Mouse (Mus musculus) hindbrain, embryonic 10.5 days (tissue): ENCODE results near the gene Por. TPM values are rescaled to one million over a fixed set of nuclear protein-coding genes. Genes with fewer than 3 reads are reported as not detected.

ENCODE experiments used
- DNase-seq: peaks from one replicate; pipeline ENCODE4 v3.0.0-alpha.2; 2017; ENCODE audit warnings: low spot score
- H3K27ac ChIP-seq: fragments of 300-500 bp; sonication (generic); 2 replicates; pipeline ENCODE4 v1.5.1; 2016; ENCODE audit warnings: mild to moderate bottlenecking, moderate library complexity
- H3K27me3 ChIP-seq: fragments of 300-500 bp; sonication (generic); 2 replicates; pipeline ENCODE4 v1.6.1; 2016; ENCODE audit warnings: mild to moderate bottlenecking; ENCODE audit not compliant: poor library complexity, insufficient read depth, severe bottlenecking
- H3K36me3 ChIP-seq: fragments of 300-500 bp; sonication (generic); 2 replicates; pipeline ENCODE4 v1.6.1; 2016; ENCODE audit warnings: mild to moderate bottlenecking, moderate library complexity
- H3K4me1 ChIP-seq: fragments of 300-500 bp; sonication (generic); replicated peaks from 2 replicates; pipeline ENCODE4 v1.6.1; 2016; ENCODE audit warnings: mild to moderate bottlenecking
- H3K4me3 ChIP-seq: fragments of 300-500 bp; sonication (generic); 2 replicates; pipeline ENCODE4 v1.5.1; 2016; ENCODE audit warnings: mild to moderate bottlenecking, moderate library complexity
- H3K9me3 ChIP-seq: fragments of 300-500 bp; sonication (generic); 2 replicates; pipeline ENCODE4 v1.6.1; 2016; ENCODE audit warnings: mild to moderate bottlenecking, moderate library complexity
- WGBS: fragments of 180-500 bp; shearing (Covaris S2); methylation state at CpG from one replicate; pipeline ENCODE4 v1.1.7; 2016; 5-methylcytosine and 5-hydroxymethylcytosine counted together
- polyA plus RNA-seq: library from polyadenylated mRNA; unstranded; fragments of >200 nt; fragmentation: Nextera tagmentation; extraction: Ambion mirVana; gene quantifications from 2 replicates; pipeline ENCODE4 v1.2.1, GENCODE M21; 2016

The Por gene
- polyA plus RNA-seq, 1 experiment from 2014 or later = 106 TPM

DNA sequence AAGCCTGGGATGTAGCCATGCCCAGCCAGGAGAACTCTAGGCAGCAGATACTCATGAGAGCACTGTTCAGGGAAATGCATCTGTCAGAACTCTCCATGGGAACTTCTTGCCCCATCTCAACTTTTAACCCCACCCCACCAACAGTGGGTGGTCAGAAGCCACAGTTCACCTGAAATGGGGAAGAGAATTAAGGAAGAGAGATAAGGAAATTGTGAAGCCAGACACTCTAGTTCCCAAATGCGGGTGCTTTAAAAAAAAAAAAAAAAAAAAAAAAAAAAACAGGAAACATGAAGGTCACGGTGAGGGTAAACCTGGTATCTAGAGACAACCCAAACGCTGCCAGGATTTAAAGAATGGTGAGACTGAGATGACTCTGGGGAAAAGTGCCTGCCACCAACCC, 102.7 kb downstream of the Por start:
- Histone ChIP-seq H3K9me3 (no peaks in the 10 kb centered on the region), H3K4me3 (no peak overlapping the region), H3K4me1 (peaks cover 8% of the 10 kb centered on the region), H3K27me3 (no peaks in the 10 kb centered on the region), H3K27ac (no peak overlapping the region), H3K36me3 (no peaks in the 10 kb centered on the region)
- DNase-seq = no peak
- WGBS = 69% methylated on average over 3 of the region's 3 CpGs

- 82% methylated on average over 4 of the region's 4 CpGs for WGBS
- DNase-seq = no peak
- H3K4me1 ChIP-seq = peaks cover 35% of the 10 kb centered on the region
Observed at GRCm38 (mm10) chr5:135776546-135776945, 106.7 kb downstream of the Por start.

DNA sequence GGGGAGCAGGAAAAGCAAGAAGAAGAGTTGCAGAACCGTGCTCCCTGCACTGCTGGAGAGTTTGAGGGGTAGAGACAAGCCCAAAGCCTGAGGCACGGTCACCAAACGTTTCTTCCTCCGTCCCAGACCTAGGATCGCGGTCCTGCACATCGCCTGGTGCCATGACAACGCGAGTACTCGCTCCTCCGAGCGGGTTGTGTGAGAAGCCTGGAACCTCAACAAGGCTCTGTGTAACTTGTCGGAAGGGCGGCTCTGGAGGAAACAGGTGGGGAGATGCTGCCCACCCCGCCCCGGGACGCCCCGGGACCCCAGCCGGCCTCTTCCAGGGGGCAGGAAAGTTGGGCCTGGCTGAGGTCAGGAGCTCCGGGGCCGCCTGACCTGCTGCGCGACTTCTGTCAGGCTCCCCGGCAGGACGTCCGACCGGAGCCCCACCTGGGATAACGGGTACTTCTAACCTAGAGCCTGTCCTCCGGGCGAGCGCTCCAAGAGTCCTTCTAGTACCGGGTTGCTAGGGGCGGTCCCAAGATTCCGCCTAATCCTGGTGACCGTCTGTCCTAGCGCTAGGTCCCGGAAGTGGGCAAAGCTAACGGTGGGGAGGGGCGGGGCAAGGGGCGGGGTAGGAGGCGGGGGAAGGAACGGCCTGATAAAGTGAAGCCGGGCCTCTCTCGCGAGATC, 108.1 kb downstream of the Por start, which contains the start of gene Styxl1:
Gene Styxl1, minus strand, starts transcription at position 590 of the 675 bp plus-strand sequence.
- Histone ChIP-seq H3K27ac (peak within 1 kb of the TSS; percentile 95), H3K27me3 (no peaks in the 10 kb centered on the region)

More at GRCm38 (mm10) chr5:135776546-135776945, 106.7 kb downstream of the Por start:
- Histone ChIP-seq H3K36me3 (peaks cover 16% of the 10 kb centered on the region), H3K4me3 (no peak overlapping the region), H3K9me3 (no peaks in the 10 kb centered on the region), H3K27ac (no peak overlapping the region), H3K27me3 (no peaks in the 10 kb centered on the region)

DNA sequence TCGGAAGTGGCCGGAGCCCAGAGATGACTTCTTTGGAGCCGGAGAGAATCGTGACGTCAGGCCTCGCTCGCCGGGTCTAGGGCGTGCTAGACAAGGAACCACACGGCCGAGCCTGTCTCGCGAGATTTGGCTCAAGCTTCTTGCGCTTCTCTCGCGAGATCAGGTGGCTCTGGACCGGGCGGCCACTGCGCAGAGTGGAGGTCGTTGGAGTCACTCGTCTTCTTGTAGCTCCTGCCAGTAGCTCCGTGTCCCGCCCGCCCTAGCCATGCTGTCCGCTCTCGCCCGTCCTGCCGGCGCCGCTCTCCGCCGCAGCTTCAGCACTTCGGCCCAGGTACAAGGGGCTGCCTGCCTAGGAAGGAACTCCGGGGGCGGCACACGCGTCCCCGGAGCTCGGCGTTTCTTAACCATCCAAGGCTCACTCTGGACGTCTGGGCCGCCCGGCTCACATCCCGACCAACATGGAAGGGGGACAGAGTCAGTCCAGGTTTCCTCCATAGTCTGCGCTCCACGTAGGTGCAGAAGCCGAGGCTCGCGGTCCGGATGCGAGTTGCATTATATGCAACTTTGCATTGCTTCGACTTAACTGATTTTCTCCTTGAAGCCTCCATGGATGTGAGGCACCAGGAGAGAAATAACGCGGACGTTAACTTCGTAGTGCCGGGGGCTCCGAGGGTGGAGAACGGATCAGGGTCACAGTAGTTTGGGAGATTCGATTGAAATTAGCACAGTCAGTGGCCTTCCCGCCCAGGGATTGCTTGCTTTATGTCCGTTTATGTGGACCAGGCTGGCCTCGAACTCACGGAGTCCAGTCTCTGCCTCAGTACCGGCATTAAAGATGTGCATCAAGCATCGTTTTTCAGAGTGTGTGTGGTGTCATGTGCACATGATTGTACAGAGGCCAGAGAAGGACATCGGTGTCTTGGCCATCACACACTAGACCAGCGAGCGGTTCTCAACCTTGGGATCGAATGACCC, 108.9 kb downstream of the Por start, which contains the start of gene Mdh2:
Gene Mdh2, plus strand, starts transcription at position 10 of the 975 bp plus-strand sequence.
- H3K4me3 ChIP-seq = peak within 1 kb of the TSS; percentile 86
- WGBS = 2% methylated on average over 70 of the region's 70 CpGs
- H3K4me1 ChIP-seq = peaks cover 35% of the 10 kb centered on the region
- DNase-seq = peak; percentile 100
- H3K27me3 ChIP-seq = no peaks in the 10 kb centered on the region
- H3K36me3 ChIP-seq = peaks cover 38% of the 10 kb centered on the region
- H3K9me3 ChIP-seq = no peaks in the 10 kb centered on the region
- H3K27ac ChIP-seq = peak within 1 kb of the TSS; percentile 95

More for the DNA sequence above, 108.1 kb downstream of the Por start, which contains the start of gene Styxl1:
- peaks cover 35% of the 10 kb centered on the region for H3K4me1 ChIP-seq
- DNase-seq = no peak
- peak within 1 kb of the TSS; percentile 86 for H3K4me3 ChIP-seq
- H3K9me3 ChIP-seq = no peaks in the 10 kb centered on the region
- WGBS = under 1% methylated on average over 45 of the region's 45 CpGs
- H3K36me3 ChIP-seq = peaks cover 29% of the 10 kb centered on the region

GRCm38 (mm10) chr5:135780331-135780730, 110.5 kb downstream of the Por start:
- H3K36me3 ChIP-seq = peaks cover 53% of the 10 kb centered on the region
- H3K4me1 ChIP-seq = peaks cover 35% of the 10 kb centered on the region
- H3K9me3 ChIP-seq = no peaks in the 10 kb centered on the region
- H3K27me3 ChIP-seq = no peaks in the 10 kb centered on the region
- DNase-seq = no peak
- WGBS = 84% methylated on average over 8 of the region's 8 CpGs
- peak overlapping the region; percentile 86; the same call in 1 of the 2 replicates for H3K4me3 ChIP-seq
- no peak overlapping the region for H3K27ac ChIP-seq

- Histone ChIP-seq H3K4me1 (peaks cover 23% of the 10 kb centered on the region), H3K9me3 (no peaks in the 10 kb centered on the region), H3K36me3 (peaks cover 79% of the 10 kb centered on the region), H3K27me3 (no peaks in the 10 kb centered on the region), H3K4me3 (no peak overlapping the region), H3K27ac (no peak overlapping the region)
- no peak for DNase-seq
- WGBS = 95% methylated on average over 4 of the region's 4 CpGs
Observed at GRCm38 (mm10) chr5:135782901-135783300, 113.1 kb downstream of the Por start.

Other genes starting within 250 kb of the Por start
- 51.3 and 65.6 TPM in 2 replicates for gene Hip1, start 124.9 kb upstream of the Por start, polyA plus RNA-seq
- not detected in 2 replicates for gene Ccl26, start 106.5 kb upstream of the Por start, polyA plus RNA-seq
- 1.1 and 1.9 TPM in 2 replicates for gene Ccl24, start 97.0 kb upstream of the Por start, polyA plus RNA-seq
- gene Rhbdd2, start 37.4 kb upstream of the Por start, polyA plus RNA-seq = 54.9 and 65.6 TPM in 2 replicates
- gene Tmem120a, start 74.4 kb downstream of the Por start, polyA plus RNA-seq = 67.0 and 74.3 TPM in 2 replicates
- 0.24 and 0.43 TPM in 2 replicates for gene Styxl1, start 108.4 kb downstream of the Por start, polyA plus RNA-seq
- gene Mdh2, start 108.4 kb downstream of the Por start, polyA plus RNA-seq = 609 and 683 TPM in 2 replicates
- 18.8 and 38.5 TPM in 2 replicates for gene Srrm3, start 136.9 kb downstream of the Por start, polyA plus RNA-seq
- 10.6 and 24.0 TPM in 2 replicates for gene Hspb1, start 217.9 kb downstream of the Por start, polyA plus RNA-seq